Mouse (Mus musculus) neural tube, embryonic 15.5 days (tissue): Measurements from ENCODE around the gene Osbpl10. TPM values are rescaled to one million over a fixed set of nuclear protein-coding genes. Genes with fewer than 3 reads are reported as not detected.

Source experiments
- ATAC-seq: fragments of 200-750 bp; cut with Nextera tagmentation; 2 replicates; pipeline ENCODE4 v1.8.0; 2017; ENCODE audit warnings: mild to moderate bottlenecking, moderate TSS enrichment, moderate library complexity; ENCODE audit not compliant: low FRiP score
- H3K27ac ChIP-seq: fragments of 300-500 bp; sonication (generic); replicated peaks from 2 replicates; pipeline ENCODE4 v1.5.1; 2015; ENCODE audit warnings: mild to moderate bottlenecking, inconsistent platforms
- H3K27me3 ChIP-seq: fragments of 300-500 bp; sonication (generic); replicated peaks from 2 replicates; pipeline ENCODE4 v1.6.1; 2015; ENCODE audit warnings: inconsistent platforms
- H3K36me3 ChIP-seq: fragments of 300-500 bp; sonication (generic); 2 replicates; pipeline ENCODE4 v1.6.1; 2015; ENCODE audit warnings: inconsistent platforms
- H3K4me1 ChIP-seq: fragments of 300-500 bp; sonication (generic); 2 replicates; pipeline ENCODE4 v1.6.1; 2015; ENCODE audit warnings: inconsistent platforms
- H3K4me2 ChIP-seq: fragments of 300-500 bp; sonication (generic); 2 replicates; pipeline ENCODE4 v1.6.1; 2015; ENCODE audit warnings: inconsistent platforms, mild to moderate bottlenecking, moderate library complexity
- H3K4me3 ChIP-seq: fragments of 300-500 bp; sonication (generic); replicated peaks from 2 replicates; pipeline ENCODE4 v1.5.1; 2015; ENCODE audit warnings: mild to moderate bottlenecking, inconsistent platforms
- H3K9ac ChIP-seq: fragments of 300-500 bp; sonication (generic); replicated peaks from 2 replicates; pipeline ENCODE4 v1.6.1; 2015; ENCODE audit warnings: mild to moderate bottlenecking, inconsistent platforms
- H3K9me3 ChIP-seq: fragments of 300-500 bp; sonication (generic); replicated peaks from 2 replicates; pipeline ENCODE4 v1.6.1; 2016; ENCODE audit warnings: inconsistent platforms
- WGBS: fragments of 180-500 bp; shearing (Covaris S2); methylation state at CpG from one replicate; pipeline ENCODE4 v1.1.7; 2015; ENCODE audit warnings: mixed read lengths; 5-methylcytosine and 5-hydroxymethylcytosine counted together
- polyA plus RNA-seq: library from polyadenylated mRNA; unstranded; fragments of >200 nt; fragmentation: Nextera tagmentation; extraction: Ambion mirVana; gene quantifications from 2 replicates; pipeline ENCODE4 v1.2.1, GENCODE M21; 2015

Gene Osbpl10
- polyA plus RNA-seq, 1 experiment from 2014 or later = 3.1 TPM

GRCm38 (mm10) chr9:115186402-115186801 is 208.0 kb downstream of the Osbpl10 start:
- ATAC-seq = no peak

DNA sequence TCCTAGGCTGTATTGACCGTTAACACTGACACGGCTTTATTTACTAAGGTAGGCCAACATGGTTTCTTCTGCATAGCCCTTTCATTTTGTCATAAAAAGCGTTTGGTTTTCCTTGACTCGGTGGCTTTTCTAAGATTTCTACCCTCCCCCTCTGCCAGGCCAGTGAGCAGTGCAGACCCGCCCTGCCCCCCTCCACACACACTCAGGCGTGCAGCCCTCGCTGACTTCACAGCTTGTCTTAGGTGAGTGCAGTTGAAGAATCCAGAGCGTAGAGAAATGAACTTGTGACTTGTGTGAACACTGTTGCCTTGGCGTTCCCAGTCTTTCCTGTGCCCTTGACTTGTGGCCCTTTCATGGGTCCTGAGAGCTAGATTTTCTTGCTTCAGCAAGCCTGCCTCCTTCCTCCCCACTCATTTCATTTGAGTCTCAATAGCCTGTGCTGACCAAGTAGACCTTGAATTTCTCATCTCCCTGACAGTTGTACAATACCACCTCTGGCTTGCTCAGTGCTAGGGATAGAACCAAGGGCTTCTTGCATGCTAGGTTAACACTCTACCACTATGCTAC is 212.1 kb downstream of the Osbpl10 start:
- ATAC-seq = no peak
- H3K9me3 ChIP-seq = no peaks in the 10 kb centered on the region
- WGBS = 79% methylated on average over 9 of the region's 9 CpGs

More at GRCm38 (mm10) chr9:115186402-115186801, 208.0 kb downstream of the Osbpl10 start:
- 0 out of 2 replicates have a peak overlapping the region, but pooled peaks have one; percentile 33 for H3K27ac ChIP-seq
- WGBS = 35% methylated on average over 11 of the region's 11 CpGs
- H3K9me3 ChIP-seq = no peaks in the 10 kb centered on the region
- no peaks in the 10 kb centered on the region for H3K36me3 ChIP-seq
- no peak overlapping the region for H3K4me2 ChIP-seq
- H3K4me1 ChIP-seq = peaks cover 13% of the 10 kb centered on the region
- H3K9ac ChIP-seq = no peak overlapping the region
- no peak overlapping the region for H3K4me3 ChIP-seq
- H3K27me3 ChIP-seq = no peaks in the 10 kb centered on the region

DNA sequence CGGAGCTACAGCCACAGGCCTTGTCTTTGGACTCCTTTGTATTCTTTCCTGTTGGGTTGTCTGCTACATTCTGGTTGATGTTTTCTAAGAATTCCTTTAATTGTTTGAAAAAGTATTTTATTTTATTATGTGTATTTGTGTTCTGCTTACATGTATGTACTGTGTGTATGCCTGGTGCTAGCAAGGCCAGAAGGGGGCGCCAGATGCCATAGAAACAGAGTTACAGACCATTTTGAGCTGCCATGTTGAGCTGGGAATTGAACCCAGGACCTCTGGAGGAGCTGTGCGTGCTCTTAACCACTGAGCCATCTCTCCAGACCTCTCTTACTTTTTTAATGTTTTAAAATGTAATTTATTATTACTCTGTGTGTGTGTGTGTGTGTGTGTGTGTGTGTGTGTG is 214.5 kb downstream of the Osbpl10 start:
- H3K9ac ChIP-seq = no peak overlapping the region
- peaks cover 8% of the 10 kb centered on the region; the same call in 1 of the 2 replicates for H3K4me1 ChIP-seq
- no peak overlapping the region for H3K4me2 ChIP-seq
- H3K27ac ChIP-seq = no peak overlapping the region
- H3K27me3 ChIP-seq = no peaks in the 10 kb centered on the region
- H3K4me3 ChIP-seq = no peak overlapping the region
- H3K9me3 ChIP-seq = no peaks in the 10 kb centered on the region
- no peaks in the 10 kb centered on the region for H3K36me3 ChIP-seq
- no peak for ATAC-seq
- 83% methylated on average over 3 of the region's 3 CpGs for WGBS

More for the DNA sequence above, 212.1 kb downstream of the Osbpl10 start:
- H3K4me3 ChIP-seq = no peak overlapping the region
- no peaks in the 10 kb centered on the region for H3K27me3 ChIP-seq
- H3K27ac ChIP-seq = no peak overlapping the region
- H3K36me3 ChIP-seq = no peaks in the 10 kb centered on the region
- H3K4me2 ChIP-seq = no peak overlapping the region
- peaks cover 16% of the 10 kb centered on the region for H3K4me1 ChIP-seq
- H3K9ac ChIP-seq = no peak overlapping the region

GRCm38 (mm10) chr9:115197082-115197481 is 218.7 kb downstream of the Osbpl10 start:
- Histone ChIP-seq H3K27me3 (no peaks in the 10 kb centered on the region), H3K4me2 (no peak overlapping the region), H3K9me3 (no peaks in the 10 kb centered on the region), H3K36me3 (no peaks in the 10 kb centered on the region), H3K9ac (no peak overlapping the region), H3K27ac (no peak overlapping the region), H3K4me3 (no peak overlapping the region), H3K4me1 (peaks cover 2% of the 10 kb centered on the region; the same call in 1 of the 2 replicates)
- ATAC-seq = no peak
- 71% methylated on average over 7 of the region's 7 CpGs for WGBS

GRCm38 (mm10) chr9:115200166-115200862 is 221.9 kb downstream of the Osbpl10 start:
- no peaks in the 10 kb centered on the region for H3K27me3 ChIP-seq
- no peaks in the 10 kb centered on the region for H3K9me3 ChIP-seq
- ATAC-seq = no peak
- no peaks in the 10 kb centered on the region for H3K36me3 ChIP-seq
- no peak overlapping the region for H3K4me3 ChIP-seq
- no peak overlapping the region for H3K27ac ChIP-seq
- no peak overlapping the region for H3K9ac ChIP-seq
- H3K4me1 ChIP-seq = no peaks in the 10 kb centered on the region
- WGBS = 93% methylated on average over 15 of the region's 15 CpGs
- H3K4me2 ChIP-seq = no peak overlapping the region

DNA sequence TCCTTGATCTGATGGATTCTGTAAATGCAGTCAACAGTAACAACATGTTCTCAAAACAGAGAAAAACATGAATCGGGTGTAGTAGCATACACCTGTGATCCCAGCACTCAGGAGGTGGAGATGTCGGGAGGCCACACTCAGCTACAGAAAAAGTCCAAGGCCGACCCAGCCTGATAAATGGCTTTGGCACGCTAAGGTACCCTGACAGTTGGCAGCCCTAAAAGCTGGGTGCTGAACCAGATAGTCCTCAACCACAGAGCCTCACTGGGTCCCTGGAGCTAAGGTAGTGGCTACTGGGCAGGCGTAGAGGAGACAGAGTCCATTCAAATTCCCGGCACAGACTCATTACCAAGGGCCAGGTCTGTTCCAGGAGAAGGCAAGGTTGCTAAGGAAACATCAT is 222.9 kb downstream of the Osbpl10 start:
- WGBS = 90% methylated on average over 6 of the region's 6 CpGs
- Histone ChIP-seq H3K27ac (no peak overlapping the region), H3K9me3 (no peaks in the 10 kb centered on the region), H3K4me2 (no peak overlapping the region), H3K36me3 (no peaks in the 10 kb centered on the region), H3K9ac (no peak overlapping the region), H3K4me3 (no peak overlapping the region), H3K27me3 (no peaks in the 10 kb centered on the region), H3K4me1 (peaks cover 6% of the 10 kb centered on the region)
- ATAC-seq = no peak

DNA sequence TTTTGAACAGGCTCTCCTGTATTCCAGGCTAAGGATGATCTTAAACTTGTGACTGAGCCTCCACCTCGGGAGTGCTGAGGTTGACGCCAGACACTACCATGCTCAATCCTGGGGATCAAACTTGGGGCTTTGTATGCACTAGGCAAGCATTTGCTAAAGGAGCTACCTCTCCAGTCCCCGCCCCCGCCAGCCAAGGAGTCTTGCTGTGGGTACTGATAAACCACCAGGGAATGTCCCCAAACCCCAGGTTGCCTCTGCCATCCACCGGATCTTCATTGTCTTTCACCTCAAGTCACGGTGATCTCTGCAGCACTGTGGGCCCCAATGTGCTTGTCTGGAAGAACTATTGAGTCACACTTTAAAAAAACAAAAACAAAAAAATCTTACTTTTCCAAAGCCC is 224.8 kb downstream of the Osbpl10 start:
- 64% methylated on average over 6 of the region's 6 CpGs for WGBS
- no peaks in the 10 kb centered on the region for H3K9me3 ChIP-seq
- no peak overlapping the region for H3K4me3 ChIP-seq

DNA sequence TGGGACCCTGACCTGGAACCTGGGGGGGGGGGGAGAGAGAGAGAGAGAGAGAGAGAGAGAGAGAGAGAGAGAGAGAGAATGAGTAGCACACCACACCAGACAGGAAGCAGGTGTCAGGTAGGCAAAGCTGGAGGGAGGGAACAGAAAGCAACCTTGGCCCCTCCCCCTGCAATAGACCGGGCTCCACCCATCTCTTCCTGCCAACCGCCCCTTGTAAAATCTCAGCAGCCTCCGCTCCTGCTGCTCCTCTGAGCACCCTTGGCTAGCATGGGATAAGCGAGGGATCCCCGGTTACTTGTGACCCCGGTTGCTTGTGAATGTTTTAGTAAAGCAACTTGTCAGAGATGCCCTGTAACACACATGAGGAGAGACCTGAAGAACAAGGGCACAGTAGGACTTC is 227.1 kb downstream of the Osbpl10 start:
- ATAC-seq = no peak
- H3K9ac ChIP-seq = no peak overlapping the region
- H3K36me3 ChIP-seq = no peaks in the 10 kb centered on the region
- H3K27me3 ChIP-seq = no peaks in the 10 kb centered on the region
- H3K4me2 ChIP-seq = no peak overlapping the region
- H3K4me1 ChIP-seq = peaks cover 11% of the 10 kb centered on the region
- WGBS = 13% methylated on average over 6 of the region's 6 CpGs
- no peak overlapping the region for H3K4me3 ChIP-seq
- H3K9me3 ChIP-seq = no peaks in the 10 kb centered on the region
- no peak overlapping the region for H3K27ac ChIP-seq

More for the DNA sequence above, 224.8 kb downstream of the Osbpl10 start:
- Histone ChIP-seq H3K36me3 (no peaks in the 10 kb centered on the region), H3K9ac (no peak overlapping the region), H3K4me1 (peaks cover 7% of the 10 kb centered on the region), H3K4me2 (no peak overlapping the region), H3K27me3 (no peaks in the 10 kb centered on the region), H3K27ac (no peak overlapping the region)
- ATAC-seq = no peak

DNA sequence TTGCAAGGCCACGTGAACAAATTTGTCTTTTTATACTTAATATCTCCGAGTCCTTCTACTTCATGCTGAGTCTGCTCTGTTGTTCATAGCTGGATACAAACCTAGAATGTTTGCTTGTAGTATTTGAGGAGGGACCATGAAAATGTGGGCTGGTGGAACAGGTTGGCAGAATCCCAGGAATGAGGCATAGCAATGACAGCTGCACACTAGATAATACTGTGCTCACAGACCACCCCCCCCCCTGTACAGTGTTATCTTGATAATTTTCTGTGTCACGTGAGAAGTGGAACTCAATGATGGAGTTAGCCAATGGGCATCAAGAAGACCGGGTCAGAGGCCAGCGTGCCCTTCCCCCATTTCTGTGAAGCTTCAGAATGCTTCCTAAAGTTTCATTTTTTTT is 227.8 kb downstream of the Osbpl10 start:
- Histone ChIP-seq H3K4me3 (no peak overlapping the region), H3K4me1 (peaks cover 16% of the 10 kb centered on the region), H3K27me3 (no peaks in the 10 kb centered on the region), H3K4me2 (no peak overlapping the region), H3K27ac (no peak overlapping the region), H3K36me3 (no peaks in the 10 kb centered on the region), H3K9ac (no peak overlapping the region), H3K9me3 (no peaks in the 10 kb centered on the region)
- ATAC-seq = no peak
- 69% methylated on average over 5 of the region's 5 CpGs for WGBS

- H3K4me3 ChIP-seq = no peak overlapping the region
- no peaks in the 10 kb centered on the region for H3K9me3 ChIP-seq
- no peak for ATAC-seq
- H3K9ac ChIP-seq = no peak overlapping the region
- H3K36me3 ChIP-seq = no peaks in the 10 kb centered on the region
- WGBS = 90% methylated on average over 7 of the region's 7 CpGs
- peaks cover 22% of the 10 kb centered on the region for H3K4me1 ChIP-seq
- no peak overlapping the region for H3K4me2 ChIP-seq
- no peak overlapping the region for H3K27ac ChIP-seq
- H3K27me3 ChIP-seq = no peaks in the 10 kb centered on the region
Measured at GRCm38 (mm10) chr9:115209737-115210136, 231.4 kb downstream of the Osbpl10 start.

DNA sequence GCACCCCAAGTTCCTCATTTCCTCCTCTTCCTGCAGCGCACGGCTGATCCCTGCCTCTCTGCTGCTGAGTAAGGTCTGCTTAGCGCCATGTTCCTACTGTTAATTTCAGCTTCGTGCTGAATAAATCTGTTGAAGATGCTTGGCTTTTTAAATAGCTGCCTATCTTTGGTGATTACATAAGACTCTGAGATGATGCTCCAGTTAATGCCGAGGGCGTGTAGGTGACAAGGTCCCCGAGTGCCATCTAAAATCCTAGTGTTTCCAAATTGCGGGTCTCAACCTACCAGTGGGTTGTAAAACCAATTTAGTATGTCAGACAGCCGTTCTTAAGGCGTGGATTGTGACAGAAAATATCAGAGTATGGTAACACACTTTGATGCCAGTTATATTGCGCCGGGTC is 232.2 kb downstream of the Osbpl10 start:
- Histone ChIP-seq H3K9ac (no peak overlapping the region), H3K4me1 (peaks cover 24% of the 10 kb centered on the region), H3K27ac (peak overlapping the region; percentile 63; the same call in 1 of the 2 replicates), H3K9me3 (no peaks in the 10 kb centered on the region), H3K27me3 (no peaks in the 10 kb centered on the region), H3K4me2 (no peak overlapping the region), H3K4me3 (no peak overlapping the region), H3K36me3 (no peaks in the 10 kb centered on the region)
- WGBS = 65% methylated on average over 12 of the region's 12 CpGs
- no peak for ATAC-seq

DNA sequence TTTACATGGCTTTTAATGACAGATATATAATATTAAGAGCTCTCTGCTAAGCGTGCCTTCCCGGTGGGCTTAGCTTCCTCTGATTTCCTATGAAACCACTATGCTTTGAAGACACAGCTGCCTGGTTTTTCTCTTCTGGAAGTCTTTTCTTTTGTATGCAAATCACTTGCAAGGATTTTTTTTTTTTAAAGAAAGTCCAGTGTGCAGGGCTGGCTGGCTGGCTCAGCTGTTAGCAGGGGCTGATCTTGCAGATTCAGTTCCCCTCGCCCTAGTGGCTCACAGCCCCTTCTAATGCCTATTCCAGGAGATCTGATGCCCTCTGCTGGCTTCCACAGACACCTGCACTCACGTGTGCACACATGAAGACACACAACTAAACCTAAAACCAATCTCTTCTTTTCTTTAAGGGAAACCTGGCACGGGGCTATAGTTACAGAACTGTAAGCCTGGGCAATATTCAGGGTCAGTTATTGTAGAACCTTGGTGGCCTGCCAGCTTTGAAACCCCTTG is 235.4 kb downstream of the Osbpl10 start:
- no peak overlapping the region for H3K4me3 ChIP-seq
- no peak overlapping the region for H3K9ac ChIP-seq
- ATAC-seq = no peak
- H3K27ac ChIP-seq = no peak overlapping the region
- H3K27me3 ChIP-seq = no peaks in the 10 kb centered on the region
- WGBS = 87% methylated on average over 5 of the region's 5 CpGs
- H3K36me3 ChIP-seq = no peaks in the 10 kb centered on the region
- H3K4me2 ChIP-seq = no peak overlapping the region
- peaks cover 25% of the 10 kb centered on the region for H3K4me1 ChIP-seq
- H3K9me3 ChIP-seq = no peaks in the 10 kb centered on the region
